ENCODE assay signal across 10 mouse cellular contexts in genomic region chr17:87376831-87377471, GRCm38 (mm10). TPM values are rescaled to one million over a fixed set of nuclear protein-coding genes. Genes with fewer than 3 reads are reported as not detected.
A peak's percentile ranks its signal among the peaks of the same experiment; 100 is the strongest.
DNase-seq lines count a peak whose midpoint lies in the region; ATAC-seq and TF ChIP-seq lines count a peak whose summit lies in the region.
"Had no signal": no experiment of that assay in that cellular context is flagged by ENCODE, and none has a peak within 500 bp of the region (broad histone marks: within the 10 kb centered on the region; RNA-seq: fewer than 3 reads in every experiment).

No protein-coding gene starts in this region.

- no peak for TF ChIP-seq EP300 in liver, embryonic 14.5 days (IDR thresholded peaks at IDR 0.05; ENCODE audit: low read depth)

- no peaks in the 10 kb centered on the region for H3K9me3 ChIP-seq in intestine, embryonic 14.5 days (ENCODE audit: control insufficient read depth, low read length)
- no peaks in the 10 kb centered on the region for H3K9me3 ChIP-seq in intestine, postnatal 0 days (ENCODE audit: control insufficient read depth)
- no peaks in the 10 kb centered on the region for H3K9me3 ChIP-seq in liver, embryonic 14.5 days (ENCODE audit: control insufficient read depth, low read length)

- H3K9ac ChIP-seq in intestine, embryonic 14.5 days (ENCODE audit: low read length) = no peak overlapping the region
- H3K9ac ChIP-seq in intestine, postnatal 0 days (ENCODE audit: low read depth, low read length) = no peak overlapping the region
- H3K9ac ChIP-seq in liver, embryonic 14.5 days (replicated peaks) = no peak overlapping the region

- H3K4me1 ChIP-seq in intestine, embryonic 14.5 days (replicated peaks; ENCODE audit: control insufficient read depth, insufficient read depth, low read length) = peaks cover 38% of the 10 kb centered on the region
- no peaks in the 10 kb centered on the region for H3K4me1 ChIP-seq in intestine, postnatal 0 days (replicated peaks; ENCODE audit: control insufficient read depth, insufficient read depth, low read length)
- 0 out of 4 replicates have a peak, but pooled peaks cover 0 to 7% of the 10 kb centered on the region in 2 experiments for H3K4me1 ChIP-seq in liver, embryonic 14.5 days (replicated peaks; ENCODE audit: control insufficient read depth in 2 of 2, insufficient read depth in 2 of 2, low read length in 1 of 2)

- no peak for DNase-seq in intestine, embryonic 14.5 days (ENCODE audit: low spot score)
- peak; percentile 70 for DNase-seq in embryo, embryonic 10.5 days (ENCODE audit: low spot score)
- peak; percentile 90 for DNase-seq in gastrocnemius, postnatal 25 days
- no peak for DNase-seq in liver, embryonic 14.5 days (ENCODE audit: low read depth in 3 of 3, low spot score in 3 of 3)
- DNase-seq in adrenal gland, adult (ENCODE audit: inconsistent age in 2 of 2, low spot score in 1 of 2) = no peak
- no peak for DNase-seq in c-Kit-positive CD71-positive TER-119-positive erythroid progenitor cells, embryonic 14.5 days (ENCODE audit: low spot score)
- no peak for DNase-seq in urinary bladder, postnatal 36 days (ENCODE audit: low spot score in 2 of 2)
- DNase-seq: adrenal gland, adult 8-10 months had no signal

- TF ChIP-seq CTCF in intestine, postnatal 0 days (IDR thresholded peaks at IDR 0.05; ENCODE audit: low read depth) = no peak
- no peak for TF ChIP-seq CTCF in liver, embryonic 14.5 days (IDR thresholded peaks at IDR 0.05; ENCODE audit: low read depth)

- H3K27ac ChIP-seq in intestine, embryonic 14.5 days (ENCODE audit: low read depth) = peak overlapping the region; percentile 86
- H3K27ac ChIP-seq in intestine, postnatal 0 days (ENCODE audit: low read depth, low read length) = no peak overlapping the region; the same call in 1 of the 2 replicates
- no peak overlapping the region for H3K27ac ChIP-seq in liver, embryonic 14.5 days

- H3K36me3 ChIP-seq in intestine, embryonic 14.5 days (ENCODE audit: control insufficient read depth, insufficient read depth, low read length) = no peaks in the 10 kb centered on the region
- peaks cover 8% of the 10 kb centered on the region; the same call in 1 of the 2 replicates for H3K36me3 ChIP-seq in intestine, postnatal 0 days (ENCODE audit: control insufficient read depth, insufficient read depth)
- H3K36me3 ChIP-seq in liver, embryonic 14.5 days (replicated peaks; ENCODE audit: control insufficient read depth, insufficient read depth, low read depth) = no peaks in the 10 kb centered on the region

- H3K27me3 ChIP-seq in intestine, embryonic 14.5 days (replicated peaks; ENCODE audit: control insufficient read depth, insufficient read depth, low read length) = no peaks in the 10 kb centered on the region
- H3K27me3 ChIP-seq in intestine, postnatal 0 days (replicated peaks; ENCODE audit: control insufficient read depth, insufficient read depth, low read length) = no peaks in the 10 kb centered on the region
- no peaks in the 10 kb centered on the region for H3K27me3 ChIP-seq in liver, embryonic 14.5 days (ENCODE audit: control insufficient read depth, insufficient read depth, low read length)

- no peak overlapping the region for H3K4me2 ChIP-seq in intestine, embryonic 14.5 days (ENCODE audit: low read length)
- H3K4me2 ChIP-seq in intestine, postnatal 0 days (replicated peaks; ENCODE audit: low read depth) = no peak overlapping the region
- H3K4me2 ChIP-seq in liver, embryonic 14.5 days (ENCODE audit: low read depth) = no peak overlapping the region

- no peak overlapping the region for H3K4me3 ChIP-seq in intestine, embryonic 14.5 days (ENCODE audit: low read depth, low read length)
- no peak overlapping the region for H3K4me3 ChIP-seq in intestine, postnatal 0 days (ENCODE audit: low read depth, low read length)
- no peak overlapping the region for H3K4me3 ChIP-seq in liver, embryonic 14.5 days (ENCODE audit: insufficient read depth in 1 of 2, low read depth in 2 of 2, low read length in 2 of 2)

- WGBS in intestine, embryonic 14.5 days = 85% methylated on average over 6 of the region's 6 CpGs
- WGBS in intestine, postnatal 0 days = 88% methylated on average over 6 of the region's 6 CpGs
- WGBS in liver, embryonic 14.5 days (ENCODE audit: insufficient replicate concordance) = 72% methylated on average over 6 of the region's 6 CpGs

- ATAC-seq in intestine, embryonic 14.5 days (replicated peaks; ENCODE audit: low FRiP score, low TSS enrichment, low read depth) = no peak
- ATAC-seq in intestine, postnatal 0 days = no peak
- peak; percentile 35 for ATAC-seq in liver, embryonic 14.5 days (ENCODE audit: insufficient read depth)

RNA-seq across cellular contexts. Expression of gene Stpg4, which starts 50.6 kb away (rescaled TPM):
- polyA plus RNA-seq in intestine, embryonic 14.5 days (2014; fragmentation: Nextera tagmentation; extraction: Ambion mirVana) = not detected in 2 replicates
- polyA plus RNA-seq in intestine, postnatal 0 days (2015; fragmentation: Nextera tagmentation; extraction: Ambion mirVana) = not detected in 2 replicates
- not detected for total RNA-seq in gastrocnemius, postnatal 25 days (2021)
- polyA plus RNA-seq in liver, embryonic 14.5 days (2012; rRNA removed) = not detected in 2 replicates
- polyA plus RNA-seq in liver, embryonic 14.5 days (2014; fragmentation: Nextera tagmentation; extraction: Ambion mirVana) = not detected in 2 replicates
- total RNA-seq: adrenal gland, adult 8-10 months; megakaryocyte-erythroid progenitor cell, adult 5-6 weeks had no signal

Comparison
In these comparisons a context has a peak if more than half of its experiments do, and no peak if none do; other contexts are left out.
1. DNase-seq: peak in embryo, embryonic 10.5 days (single experiment) and gastrocnemius, postnatal 25 days (single experiment); none in intestine, embryonic 14.5 days (single experiment), liver, embryonic 14.5 days (0 of 3), adrenal gland, adult (0 of 2), c-Kit-positive CD71-positive TER-119-positive erythroid progenitor cells, embryonic 14.5 days (single experiment) and urinary bladder, postnatal 36 days (0 of 2).